Mouse (Mus musculus) left cerebral cortex, postnatal 14 days (tissue): ENCODE results near the gene Haghl. TPM values are rescaled to one million over a fixed set of nuclear protein-coding genes. Genes with fewer than 3 reads are reported as not detected.
A peak's percentile ranks its signal among the peaks of the same experiment; 100 is the strongest.
"Not testable (repeated sequence)": the region's sequence is repeated elsewhere in the genome, so short reads cannot be mapped to it uniquely, and the experiment has no call there.

ENCODE experiments used
- DNase-seq, 2 experiments: peaks; one replicate each; pipeline ENCODE4 v3.0.0; 2021 to 2022; ENCODE audit warnings: low spot score in 2 of 2, mixed read lengths in 1 of 2
- intact Hi-C: fragments of 180-260 bp; cut with DNase I; formaldehyde crosslinking; loops from one replicate; pipeline ENCODE4 v1.15.1; 2025
- total RNA-seq, 2 experiments: library from RNA; stranded (reverse); gene quantifications; 2 replicates each; pipeline ENCODE4 v1.2.3; 2021

Haghl gene
- total RNA-seq, 2 experiments from 2014 or later, result 127 to 140 TPM

DNA sequence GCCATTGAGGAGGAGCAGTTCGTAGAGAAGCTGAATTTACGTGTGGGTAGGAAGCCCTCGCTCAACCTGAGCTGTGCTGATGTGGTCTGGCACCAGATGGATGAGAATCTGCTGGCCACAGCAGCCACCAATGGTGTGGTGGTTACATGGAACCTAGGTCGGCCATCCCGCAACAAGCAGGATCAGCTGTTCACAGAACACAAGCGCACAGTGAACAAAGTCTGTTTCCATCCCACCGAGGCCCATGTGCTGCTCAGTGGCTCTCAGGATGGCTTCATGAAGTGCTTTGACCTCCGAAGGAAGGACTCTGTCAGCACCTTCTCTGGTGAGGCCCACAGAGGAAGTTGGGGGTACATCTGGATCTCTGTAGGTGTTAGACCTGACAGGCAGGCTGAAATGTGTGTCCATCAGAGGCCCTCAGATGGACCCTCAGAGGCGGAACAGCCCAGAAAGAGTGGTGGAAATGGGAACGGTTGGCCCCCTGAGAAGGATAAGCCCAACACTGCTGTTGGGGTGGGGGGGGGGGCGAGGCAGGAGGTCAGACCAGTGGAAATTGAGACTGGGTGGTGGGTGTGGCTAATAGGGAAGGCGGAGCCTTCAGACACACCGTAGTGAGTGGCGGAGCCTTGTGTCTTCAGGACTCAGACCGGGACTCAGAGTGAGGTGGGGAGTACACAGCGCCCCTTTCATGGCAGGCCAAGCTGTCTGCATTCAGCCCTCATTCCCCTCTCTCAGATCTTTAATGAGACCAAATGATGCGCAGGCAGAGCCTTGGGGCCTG, 39.1 kb upstream of the Haghl start:
- intact Hi-C loops, result no loop called here
- DNase-seq, result no peak

DNA sequence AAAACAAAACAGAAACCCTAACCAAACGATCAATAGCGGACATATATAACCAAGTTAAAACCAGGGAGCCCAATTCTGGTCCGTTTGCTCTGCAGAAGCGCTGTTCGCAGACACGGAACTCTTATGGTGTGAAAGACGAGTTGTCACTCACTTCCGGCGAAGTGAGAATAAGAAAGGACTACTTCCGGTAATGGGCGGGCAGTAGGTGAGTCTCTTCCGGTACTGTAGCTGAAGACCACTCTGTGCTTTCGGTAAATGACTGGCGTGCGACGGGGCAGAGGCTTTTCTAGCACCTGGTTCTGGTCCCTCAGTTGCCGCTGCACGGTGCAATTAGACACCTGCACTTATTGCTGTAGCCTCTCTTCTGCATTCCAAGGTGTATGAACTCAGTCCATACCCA, 38.0 kb upstream of the Haghl start, which contains the start of gene Wdr24:
TSS of gene Wdr24 (plus strand) at position 176 of the 400 bp plus-strand sequence.
- intact Hi-C loops, result no loop called here
- DNase-seq, result peak; percentile 83 to 89

DNA sequence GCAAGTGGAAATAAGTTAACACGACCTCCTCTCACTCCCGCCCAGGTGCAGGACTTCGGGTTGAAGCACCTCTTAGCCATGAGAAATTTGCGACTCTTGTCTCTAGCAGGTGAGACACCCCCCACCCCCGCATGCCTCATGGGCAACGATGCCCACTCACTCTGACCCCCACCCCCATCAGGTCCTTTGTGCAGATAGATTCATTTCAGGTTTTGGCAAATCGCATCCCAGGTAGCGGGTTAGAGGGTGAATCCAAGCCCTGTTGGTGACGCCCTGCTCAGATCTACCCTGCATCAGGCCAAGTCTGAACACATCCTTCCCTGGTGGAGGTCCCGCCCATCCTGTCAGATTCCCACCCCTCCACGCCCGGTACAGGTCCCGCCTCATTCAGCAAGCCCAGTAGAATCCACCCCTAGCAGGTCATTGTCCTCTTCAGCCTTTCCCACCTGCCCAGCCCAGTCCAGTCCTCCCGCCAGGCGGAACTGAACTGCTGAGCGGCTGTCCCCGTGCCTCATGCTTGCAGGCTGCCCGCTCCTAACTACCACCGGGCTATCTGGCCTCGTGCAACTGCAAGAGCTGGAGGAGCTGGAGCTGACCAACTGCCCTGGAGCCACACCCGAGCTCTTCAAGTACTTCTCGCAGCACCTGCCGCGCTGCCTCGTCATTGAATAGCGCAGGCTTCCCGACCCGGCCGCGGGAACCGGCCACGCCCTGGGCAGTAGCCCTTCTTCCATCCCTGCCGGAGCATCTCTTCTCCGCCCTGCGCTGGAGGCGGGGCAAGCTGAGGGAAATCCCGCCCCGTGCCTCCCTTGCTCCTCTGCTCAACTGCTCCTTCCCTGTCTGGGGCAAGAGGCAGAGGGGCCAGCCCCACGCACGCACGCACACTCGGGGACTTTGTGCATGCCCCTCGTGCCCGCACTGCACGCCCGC, 33.6 kb upstream of the Haghl start:
- intact Hi-C loops, result no loop called here

DNA sequence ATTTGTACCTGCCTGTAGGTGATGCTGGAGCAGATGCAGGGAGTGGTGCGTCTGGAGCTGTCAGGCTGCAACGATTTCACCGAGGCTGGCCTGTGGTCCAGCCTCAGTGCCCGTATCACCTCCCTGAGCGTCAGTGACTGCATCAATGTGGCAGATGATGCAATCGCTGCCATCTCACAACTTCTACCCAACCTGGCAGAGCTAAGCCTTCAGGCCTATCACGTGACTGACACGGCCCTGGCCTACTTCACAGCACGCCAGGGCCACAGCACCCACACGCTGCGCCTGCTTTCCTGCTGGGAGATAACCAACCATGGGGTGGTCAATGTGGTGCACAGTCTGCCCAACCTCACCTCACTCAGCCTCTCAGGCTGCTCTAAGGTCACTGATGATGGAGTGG, 32.2 kb upstream of the Haghl start:
- intact Hi-C loops, result no loop called here
- DNase-seq, result no peak

More for the DNA sequence above, 33.6 kb upstream of the Haghl start:
- DNase-seq, result no peak

DNA sequence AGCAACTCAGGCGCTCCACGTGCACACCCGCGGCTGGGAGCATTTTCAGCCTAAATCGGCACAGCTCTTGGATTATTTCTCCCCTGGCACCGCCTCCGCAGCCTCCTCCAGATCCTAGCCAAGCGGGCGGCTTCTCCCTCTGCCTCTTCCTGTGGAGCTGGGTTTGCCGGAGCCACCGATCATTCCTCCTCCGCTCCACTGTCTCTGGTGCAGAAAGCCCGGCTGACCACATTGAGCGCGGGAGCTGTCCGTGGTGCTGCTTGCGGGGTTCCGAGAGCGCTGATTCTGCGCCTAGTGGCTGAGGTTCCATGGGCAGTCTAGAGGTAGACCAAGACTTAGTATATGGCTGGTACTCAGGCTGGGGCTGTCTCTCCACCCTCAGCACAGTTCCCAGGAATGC, 28.0 kb upstream of the Haghl start:
- intact Hi-C loops, result no loop called here

DNA sequence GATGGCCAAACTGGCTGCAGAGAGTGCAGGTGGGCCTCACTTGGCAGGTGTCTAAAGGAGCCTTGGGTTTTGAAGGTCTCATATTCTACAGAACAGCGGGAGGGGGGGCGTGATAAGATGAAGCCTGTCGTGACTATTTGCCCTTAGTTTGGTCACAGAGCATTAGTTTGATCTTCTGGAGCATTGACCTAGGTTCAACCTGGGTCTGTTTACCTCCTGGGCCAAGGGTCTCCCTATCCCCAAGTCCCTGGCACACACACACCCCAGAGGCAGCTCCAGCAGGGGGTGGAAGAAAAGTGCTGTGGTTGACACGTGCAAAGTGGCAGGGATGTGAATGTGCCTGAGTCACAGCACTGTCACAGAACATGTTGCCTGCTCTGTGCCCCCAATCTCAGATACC, 25.4 kb upstream of the Haghl start:
- intact Hi-C loops, result no loop called here
- DNase-seq, result no peak

More for the DNA sequence above, 28.0 kb upstream of the Haghl start:
- DNase-seq, result peak; percentile 83 to 89

DNA sequence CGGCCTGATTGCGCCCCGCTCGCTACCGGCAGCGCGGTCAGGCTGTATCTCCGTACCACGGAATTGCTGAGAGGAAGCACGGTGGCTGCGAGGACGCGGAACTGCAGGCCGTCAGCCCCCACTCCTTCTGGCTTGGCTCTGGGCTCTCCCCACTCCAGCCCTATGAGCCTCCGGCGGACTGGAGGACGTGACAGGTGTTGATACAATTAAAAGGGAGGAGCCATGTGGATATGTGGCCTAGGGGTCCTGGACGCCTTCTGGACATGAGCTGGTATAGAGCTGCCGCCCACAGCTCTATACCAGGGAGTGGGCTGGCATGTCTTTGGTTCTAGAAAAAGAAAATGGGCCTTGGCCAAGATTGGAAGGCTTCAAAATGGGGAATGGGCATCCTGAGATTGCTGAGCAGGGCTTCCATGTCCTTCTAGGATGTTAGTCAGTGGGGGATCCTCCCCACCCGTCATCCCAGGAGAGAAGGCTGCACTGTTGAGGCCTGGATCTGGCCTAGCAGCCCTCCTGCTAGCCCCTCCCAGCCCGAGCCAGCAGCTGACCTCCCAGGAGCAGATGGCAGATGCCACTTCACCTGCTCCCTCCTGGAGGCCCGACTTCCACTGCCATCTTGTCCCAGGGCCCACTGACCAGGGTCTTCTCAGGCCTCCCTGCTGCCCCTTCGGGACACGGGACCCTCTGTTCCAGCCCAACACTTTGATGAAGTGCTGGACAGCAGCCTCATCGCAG, 24.3 kb upstream of the Haghl start:
- DNase-seq, result peak in 1 of 2 experiments; percentile 57
- intact Hi-C loops, result no loop called here

DNA sequence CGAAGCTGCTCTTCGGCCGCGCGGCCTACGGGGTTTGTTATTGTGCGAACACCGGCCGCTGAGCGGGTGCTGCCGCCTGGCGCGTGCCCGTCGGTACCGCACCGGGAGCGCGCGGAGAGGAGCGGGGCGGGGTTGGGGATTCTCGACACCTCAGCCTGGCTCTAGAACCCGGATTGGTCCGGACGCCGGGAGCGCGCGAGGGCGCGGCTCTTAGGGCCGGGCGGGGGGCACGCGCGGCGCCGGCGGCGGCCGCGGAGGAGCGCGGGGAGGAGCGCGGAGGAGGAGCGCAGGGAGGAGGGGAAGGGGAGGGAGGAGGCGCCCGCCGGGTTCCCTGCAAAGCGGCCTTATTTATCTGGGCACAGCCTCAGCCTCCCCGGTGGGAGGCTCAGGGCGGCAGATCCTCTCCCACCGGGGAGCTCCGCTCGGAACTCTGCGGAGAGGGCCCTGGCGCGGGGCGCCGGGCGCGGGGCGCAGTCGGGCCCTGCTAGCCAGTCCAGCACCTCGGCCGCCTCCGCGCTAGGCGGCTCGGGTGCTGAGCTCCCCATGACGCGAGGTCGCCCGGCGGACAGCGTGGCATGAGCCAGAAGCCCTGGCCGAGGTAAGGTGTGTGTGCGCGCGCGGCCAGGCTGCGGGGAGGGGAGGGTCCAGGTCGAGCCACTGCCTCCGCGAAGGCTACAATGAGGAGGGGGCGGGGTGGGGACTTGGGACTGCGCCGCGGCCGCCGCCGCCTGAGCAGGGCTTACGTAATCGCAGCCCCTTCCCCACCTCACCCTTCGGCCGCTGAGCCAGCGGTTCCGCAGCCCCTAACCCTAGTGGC, 23.5 kb upstream of the Haghl start, which contains the start of gene Fbxl16:
TSS of gene Fbxl16 (plus strand) at position 297 of the 817 bp plus-strand sequence.
- intact Hi-C loops, result no loop called here
- peak; percentile 90 to 94 for DNase-seq

DNA sequence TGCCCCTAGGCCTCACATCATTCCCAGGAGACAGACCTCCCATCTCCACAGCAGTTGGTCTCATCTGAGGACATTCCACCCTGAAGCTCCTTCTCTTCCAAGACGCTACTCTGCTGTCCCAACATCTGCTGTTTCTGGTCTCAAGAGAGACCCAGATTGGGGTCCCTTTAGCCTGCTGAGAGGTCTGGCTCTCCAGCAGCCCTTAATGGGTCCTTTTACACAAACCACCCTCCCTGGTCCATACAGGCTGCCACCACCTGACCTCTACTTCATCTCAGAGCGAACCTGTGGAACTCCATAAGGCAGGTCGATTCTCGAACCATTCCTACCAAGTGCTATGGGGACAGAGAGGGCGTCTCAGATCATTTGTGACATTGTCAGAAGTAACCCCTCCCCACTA, 22.6 kb upstream of the Haghl start:
- intact Hi-C loops, result no loop called here
- no peak for DNase-seq

DNA sequence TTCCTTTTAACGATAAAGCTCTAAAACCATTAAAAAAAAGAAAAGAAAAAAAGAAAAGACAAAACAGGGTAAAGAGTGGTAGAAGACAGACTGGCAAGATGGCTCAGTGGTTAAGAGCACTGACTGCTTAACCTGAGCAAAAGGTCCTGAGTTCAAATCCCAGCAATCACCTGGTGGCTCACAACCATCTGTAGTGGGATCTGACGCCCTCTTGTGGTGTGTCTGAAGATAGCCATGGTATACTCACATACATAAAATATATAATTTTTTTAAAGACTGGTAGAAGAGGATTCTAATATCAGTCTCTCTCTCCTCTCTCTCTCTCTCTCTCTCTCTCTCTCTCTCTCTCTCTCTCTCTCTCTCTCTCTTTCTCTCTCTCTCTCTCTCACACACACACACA, 22.0 kb upstream of the Haghl start:
- DNase-seq, intact Hi-C loops: not testable (repeated sequence)

DNA sequence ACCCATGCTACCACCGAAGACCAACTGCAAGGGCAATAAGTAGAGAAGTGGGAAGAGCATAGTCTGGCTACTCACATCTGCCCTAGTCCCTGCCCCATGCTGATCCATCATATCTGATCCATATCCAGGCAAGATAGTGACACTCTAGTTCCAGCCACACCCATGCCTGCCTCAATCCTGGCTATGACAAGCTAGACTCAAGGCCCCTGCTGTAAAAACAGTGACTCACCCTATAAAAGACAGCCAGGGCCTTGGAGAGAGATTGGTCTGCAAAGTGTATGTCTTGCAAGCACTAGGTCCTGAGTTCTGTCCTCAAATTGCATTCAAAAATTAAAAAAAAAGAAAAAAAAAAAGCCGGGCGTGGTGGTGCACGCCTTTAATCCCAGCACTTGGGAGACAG, 21.0 kb upstream of the Haghl start:
- no peak for DNase-seq
- intact Hi-C loops, result no loop called here

DNA sequence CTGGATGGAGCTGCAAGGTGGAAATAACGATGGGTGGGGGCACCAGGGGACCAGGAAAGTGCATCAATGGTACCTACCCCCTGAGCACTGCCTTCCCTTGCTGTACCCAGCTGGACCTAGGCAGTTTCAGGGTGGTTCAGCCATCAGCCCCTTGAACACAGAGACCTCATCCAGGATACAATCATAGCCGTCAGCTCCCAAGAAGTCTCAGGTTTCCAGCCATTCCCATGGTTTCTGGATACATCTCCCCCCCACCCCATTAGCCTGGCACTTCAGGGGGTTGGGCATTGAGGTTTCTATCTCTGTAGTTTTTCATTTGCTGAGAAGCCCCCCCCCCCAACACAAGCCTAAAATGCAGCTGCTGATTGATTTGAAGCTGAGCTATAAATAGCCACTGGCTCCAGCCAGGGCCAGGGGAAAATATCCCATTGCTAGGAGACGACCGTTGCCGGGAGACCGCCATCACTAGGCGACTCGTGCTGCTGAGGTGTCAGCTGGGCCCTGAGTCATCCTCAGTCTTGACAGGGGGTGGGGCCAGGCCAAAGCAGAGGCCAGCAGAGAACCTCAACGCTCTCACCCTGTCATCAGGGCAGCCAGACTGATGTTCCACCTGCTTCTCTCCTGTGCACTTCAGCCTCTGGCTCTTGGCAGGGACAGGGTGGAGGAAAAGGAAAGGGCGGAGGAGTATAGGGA, 17.5 kb upstream of the Haghl start:
- intact Hi-C loops, result no loop called here
- DNase-seq, result peak; percentile 85 to 96

DNA sequence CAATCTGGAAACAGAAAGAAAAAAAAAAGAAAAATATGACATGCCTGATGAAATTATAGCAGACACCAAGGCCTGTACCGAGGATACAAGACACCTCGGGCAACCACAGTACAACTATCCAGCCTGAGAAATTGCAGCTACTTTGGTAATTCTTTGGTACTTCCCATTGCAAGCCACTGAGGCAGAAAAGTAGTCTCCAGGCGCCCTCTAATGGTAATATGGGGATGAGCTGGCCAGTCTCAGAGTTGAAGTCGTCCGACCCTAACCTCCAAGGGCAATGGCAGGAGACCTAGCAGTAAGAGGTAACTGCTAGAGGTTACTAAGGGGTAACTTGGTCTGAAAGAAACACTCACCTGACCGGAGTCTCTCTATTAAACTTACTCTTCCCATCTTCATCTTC, 15.6 kb upstream of the Haghl start:
- peak; percentile 78 to 80 for DNase-seq
- intact Hi-C loops, result loop anchor here (2.0 kb wide), 3 partner anchors 28 to 324 kb away; partner anchors contain the start of gene Narfl

DNA sequence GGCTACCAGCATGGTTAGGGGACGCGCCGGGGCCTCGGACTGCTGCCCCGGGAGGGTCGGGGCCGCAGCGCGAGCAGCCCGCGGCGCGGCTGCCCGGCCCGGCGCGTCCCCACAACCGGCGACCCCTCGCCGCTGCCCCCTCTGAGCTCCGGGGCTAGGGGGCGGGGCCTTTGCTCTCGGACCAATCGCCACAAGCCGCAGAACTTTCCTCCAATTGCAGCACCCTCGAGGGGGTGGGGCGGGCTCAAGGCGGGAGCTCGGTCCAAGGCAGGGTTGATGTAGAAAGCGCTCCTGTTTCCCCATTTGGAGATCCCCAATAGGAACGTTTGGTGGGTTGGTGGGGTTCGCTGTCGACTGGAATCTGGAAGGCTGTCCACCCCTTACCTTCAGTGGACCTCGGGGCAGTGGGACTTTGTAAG, 11.5 kb upstream of the Haghl start, which contains the start of gene Metrn:
TSS of gene Metrn (minus strand) at position 186 of the 419 bp plus-strand sequence.
- DNase-seq, result peak; percentile 57 to 76
- intact Hi-C loops, result loop anchor here (10.0 kb wide), 1 partner anchor 232 kb away; no protein-coding TSS in a partner anchor

DNA sequence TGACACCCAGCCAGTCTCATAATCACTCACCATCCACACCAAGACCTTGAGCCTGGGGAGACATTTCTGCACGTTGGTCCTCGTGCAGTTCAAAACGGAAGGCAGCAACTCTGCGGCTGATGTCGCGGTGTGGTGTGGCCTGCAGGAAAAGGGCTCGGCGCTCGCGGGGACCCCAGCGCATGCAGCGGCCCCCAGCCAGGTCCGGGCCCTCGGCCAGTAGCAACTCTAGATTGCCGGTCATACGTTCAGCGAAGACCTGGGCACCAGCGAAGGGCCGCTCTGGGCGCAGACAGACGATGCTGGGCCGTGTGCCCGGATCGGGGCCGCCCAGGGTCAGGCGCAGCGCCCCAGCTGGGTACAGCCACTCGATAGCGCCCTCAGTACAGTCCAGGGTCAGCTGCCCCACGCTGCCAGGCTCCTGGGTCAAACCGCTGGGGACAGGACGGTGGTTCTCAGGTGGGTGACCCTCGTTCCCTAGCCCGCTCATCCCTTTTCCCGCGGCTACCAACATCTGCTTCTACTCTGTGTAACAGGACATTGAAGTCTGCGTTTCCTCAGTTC, 10.8 kb upstream of the Haghl start:
- no peak for DNase-seq
- intact Hi-C loops, result loop anchor here (10.0 kb wide), 1 partner anchor 231 kb away; no protein-coding TSS in a partner anchor

DNA sequence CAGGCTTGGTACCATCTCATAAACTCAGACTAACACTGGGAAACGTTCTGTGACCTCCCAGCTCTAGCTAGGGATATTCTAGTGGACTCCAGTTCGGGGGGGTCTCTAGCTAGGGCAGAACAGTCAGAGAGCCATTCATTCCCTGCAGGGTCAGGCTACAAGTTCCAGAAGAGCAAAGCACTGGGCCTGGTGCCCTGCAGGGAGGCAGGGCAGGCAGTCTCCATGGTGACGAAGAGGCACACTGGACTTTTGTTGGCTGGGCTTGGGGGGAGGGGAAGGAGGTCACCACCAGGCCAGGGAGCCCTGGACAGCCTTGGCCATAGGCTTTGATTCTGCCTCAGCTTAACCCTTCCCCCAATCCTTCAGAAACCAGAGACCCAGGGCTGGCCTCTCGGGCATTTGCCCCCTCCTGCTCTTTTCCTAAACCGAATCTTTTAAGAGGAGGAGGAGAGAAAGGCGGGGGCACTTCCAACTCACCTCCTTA, 10.2 kb upstream of the Haghl start, which contains the start of gene AC134908.4:
TSS of gene AC134908.4 (minus strand) at position 51 of the 484 bp plus-strand sequence.
- intact Hi-C loops, result loop anchor here (10.0 kb wide), 1 partner anchor 231 kb away; no protein-coding TSS in a partner anchor
- peak; percentile 53 to 78 for DNase-seq

DNA sequence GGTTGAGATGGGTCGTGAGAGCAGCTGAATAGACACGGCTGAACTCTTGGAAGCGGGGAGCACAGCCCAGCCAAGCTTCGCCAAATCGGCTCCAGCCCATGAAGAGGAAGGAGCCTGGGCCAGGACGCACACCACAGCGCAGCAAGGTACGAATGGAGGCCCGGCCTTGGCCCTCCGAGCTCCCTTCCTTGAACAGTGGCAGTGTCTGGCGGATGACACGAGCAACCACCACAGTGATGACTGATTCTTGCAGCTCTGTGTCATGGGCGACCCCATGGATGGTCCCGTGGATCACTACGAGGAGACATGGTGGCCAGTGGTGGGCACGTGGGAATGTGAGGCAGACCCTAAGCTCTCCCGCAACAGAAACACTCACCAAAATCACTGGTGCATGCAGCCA, 9.5 kb upstream of the Haghl start:
- intact Hi-C loops, result loop anchor here (10.0 kb wide), 1 partner anchor 230 kb away; no protein-coding TSS in a partner anchor
- no peak for DNase-seq
